Mouse (Mus musculus) small intestine, adult 2 months (tissue): ENCODE measurements around the gene Bcar1.

ENCODE experiments used
- CTCF ChIP-seq: fragments of 200-500 bp; IDR thresholded peaks from 2 replicates; pipeline ENCODE4 v1.5.1; 2012; ENCODE audit warnings: low read depth, mild to moderate bottlenecking, control low read depth, inconsistent platforms, low read length, moderate library complexity, mixed read lengths; ENCODE audit not compliant: insufficient replicate concordance, insufficient read length; ENCODE audit errors: extremely low read depth
- POLR2A ChIP-seq: fragments of 200-500 bp; IDR thresholded peaks from 2 replicates; pipeline ENCODE4 v1.6.1; 2012; ENCODE audit warnings: low read depth, mild to moderate bottlenecking, control low read depth, inconsistent platforms, low read length, moderate library complexity

DNA sequence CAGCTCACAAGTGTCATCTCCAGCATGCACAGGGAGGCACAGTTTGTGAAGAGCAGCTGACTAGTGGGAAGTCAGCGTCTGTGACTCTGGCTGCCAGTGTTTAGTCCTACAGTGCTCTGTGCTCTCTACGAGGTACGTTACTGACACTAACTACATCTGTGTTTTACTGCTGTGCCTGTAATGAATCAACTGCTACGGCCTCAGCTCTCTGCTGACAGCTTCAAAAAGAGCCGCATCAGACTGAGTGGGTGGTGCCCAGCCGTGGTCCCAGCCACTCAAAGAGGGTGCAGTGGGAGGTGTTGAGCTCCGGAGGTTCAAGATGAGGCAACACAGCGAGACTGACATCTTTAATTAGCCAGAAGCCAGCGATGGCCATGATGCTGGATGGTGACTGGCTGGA is 31.5 kb downstream of the Bcar1 start:
- TF ChIP-seq CTCF (no peak), POLR2A (no peak)
